Mouse (Mus musculus) forebrain, postnatal 0 days (tissue): ENCODE results near the gene Rad21l. TPM values are rescaled to one million over a fixed set of nuclear protein-coding genes. Genes with fewer than 3 reads are reported as not detected.
"Not testable (repeated sequence)": the region's sequence is repeated elsewhere in the genome, so short reads cannot be mapped to it uniquely, and the experiment has no call there.

Experiments
- ATAC-seq: fragments of 200-750 bp; cut with Nextera tagmentation; 2 replicates; pipeline ENCODE4 v1.8.0; 2017; ENCODE audit warnings: mild to moderate bottlenecking, moderate library complexity
- DNase-seq: peaks from one replicate; pipeline ENCODE4 v3.0.0-alpha.2; 2015
- H3K27ac ChIP-seq: fragments of 300-500 bp; sonication (generic); 2 replicates; pipeline ENCODE4 v1.5.1; 2014; ENCODE audit warnings: low read depth, mild to moderate bottlenecking, antibody characterized with exemption, low read length, moderate library complexity, mixed read lengths
- H3K27me3 ChIP-seq: fragments of 300-500 bp; sonication (generic); 2 replicates; pipeline ENCODE4 v1.6.1; 2014; ENCODE audit warnings: mild to moderate bottlenecking, low read length, mixed read lengths; ENCODE audit not compliant: insufficient read depth
- H3K36me3 ChIP-seq: fragments of 300-500 bp; sonication (generic); 2 replicates; pipeline ENCODE4 v1.6.1; 2014; ENCODE audit warnings: mild to moderate bottlenecking, moderate library complexity; ENCODE audit not compliant: insufficient read depth
- H3K4me1 ChIP-seq: fragments of 300-500 bp; sonication (generic); 2 replicates; pipeline ENCODE4 v1.6.1; 2014; ENCODE audit warnings: antibody characterized with exemption; ENCODE audit not compliant: insufficient read depth
- H3K4me2 ChIP-seq: fragments of 300-500 bp; sonication (generic); 2 replicates; pipeline ENCODE4 v1.6.1; 2014; ENCODE audit warnings: low read depth, mild to moderate bottlenecking, moderate library complexity
- H3K4me3 ChIP-seq: fragments of 300-500 bp; sonication (generic); 2 replicates; pipeline ENCODE4 v1.5.1; 2014; ENCODE audit warnings: low read depth, low read length, mixed read lengths
- H3K9ac ChIP-seq: fragments of 300-500 bp; sonication (generic); 2 replicates; pipeline ENCODE4 v1.6.1; 2014; ENCODE audit warnings: mild to moderate bottlenecking
- H3K9me3 ChIP-seq: fragments of 300-500 bp; sonication (generic); 2 replicates; pipeline ENCODE4 v1.6.1; 2016; ENCODE audit warnings: low read length
- CTCF ChIP-seq: sonication (generic); IDR thresholded peaks from 2 replicates; pipeline ENCODE4 v1.5.1; 2016; ENCODE audit warnings: antibody characterized with exemption, control low read depth, low read depth
- WGBS: fragments of 180-500 bp; shearing (Covaris S2); extraction: QIAGEN DNeasy Blood & Tissue Kit; methylation state at CpG from one replicate; pipeline ENCODE4 v1.1.7; 2014; 5-methylcytosine and 5-hydroxymethylcytosine counted together
- polyA plus RNA-seq: library from polyadenylated mRNA; unstranded; fragments of >200 nt; fragmentation: Nextera tagmentation; extraction: Ambion mirVana; gene quantifications from 2 replicates; pipeline ENCODE4 v1.2.1, GENCODE M21; 2015
- total RNA-seq: library from RNA; depleted of rRNA; stranded (reverse); fragments of >200 nt; gene quantifications from 2 replicates; pipeline ENCODE4 v1.2.3, GENCODE M21; 2014

Gene Rad21l
- total and polyA plus RNA-seq, 2 experiments from 2014 or later, result 0.12 to 0.67 TPM

- DNase-seq (no peak), ATAC-seq (no peak)
- H3K27ac ChIP-seq, result no peak overlapping the region
- H3K4me2 ChIP-seq, result no peak overlapping the region
- H3K4me1 ChIP-seq, result no peaks in the 10 kb centered on the region
- no peak overlapping the region for H3K4me3 ChIP-seq
- H3K27me3 ChIP-seq, result no peaks in the 10 kb centered on the region
- no peaks in the 10 kb centered on the region for H3K9me3 ChIP-seq
- no peaks in the 10 kb centered on the region for H3K36me3 ChIP-seq
- no peak for TF ChIP-seq CTCF
- no peak overlapping the region for H3K9ac ChIP-seq
- WGBS, result 80% methylated on average over 7 of the region's 7 CpGs
Measured at GRCm38 (mm10) chr2:151629310-151629709, 39.0 kb downstream of the Rad21l start.

GRCm38 (mm10) chr2:151628011-151628410 is 40.3 kb downstream of the Rad21l start:
- H3K36me3 ChIP-seq, result no peaks in the 10 kb centered on the region
- no peak for TF ChIP-seq CTCF
- no peak for ATAC-seq
- no peaks in the 10 kb centered on the region for H3K27me3 ChIP-seq
- WGBS, result 72% methylated on average over 3 of the region's 3 CpGs
- DNase-seq, result no peak
- H3K27ac ChIP-seq, result no peak overlapping the region
- no peaks in the 10 kb centered on the region for H3K9me3 ChIP-seq
- no peak overlapping the region for H3K9ac ChIP-seq
- H3K4me3 ChIP-seq, result no peak overlapping the region
- H3K4me1 ChIP-seq, result no peaks in the 10 kb centered on the region
- H3K4me2 ChIP-seq, result no peak overlapping the region

GRCm38 (mm10) chr2:151626296-151626695 is 42.0 kb downstream of the Rad21l start:
- Histone ChIP-seq H3K9ac (no peak overlapping the region), H3K4me2 (no peak overlapping the region), H3K27ac (no peak overlapping the region), H3K27me3 (no peaks in the 10 kb centered on the region), H3K9me3 (no peaks in the 10 kb centered on the region), H3K36me3 (no peaks in the 10 kb centered on the region), H3K4me1 (no peaks in the 10 kb centered on the region), H3K4me3 (no peak overlapping the region)
- DNase-seq (no peak), ATAC-seq (no peak)
- WGBS, result 94% methylated on average over 7 of the region's 7 CpGs
- TF ChIP-seq CTCF, result no peak

GRCm38 (mm10) chr2:151623776-151624175 is 44.6 kb downstream of the Rad21l start:
- H3K27me3 ChIP-seq, result no peaks in the 10 kb centered on the region
- no peaks in the 10 kb centered on the region for H3K36me3 ChIP-seq
- no peak overlapping the region for H3K4me2 ChIP-seq
- H3K9me3 ChIP-seq, result no peaks in the 10 kb centered on the region
- TF ChIP-seq CTCF, result no peak
- H3K9ac ChIP-seq, result no peak overlapping the region
- 76% methylated on average over 3 of the region's 3 CpGs for WGBS
- H3K4me3 ChIP-seq, result no peak overlapping the region
- DNase-seq, result no peak
- no peak overlapping the region for H3K27ac ChIP-seq
- no peak for ATAC-seq
- H3K4me1 ChIP-seq, result no peaks in the 10 kb centered on the region

GRCm38 (mm10) chr2:151616551-151617329 is 51.6 kb downstream of the Rad21l start:
- no peak for DNase-seq
- TF ChIP-seq CTCF, result no peak
- no peak for ATAC-seq
- WGBS, result 75% methylated on average over 6 of the region's 6 CpGs
- no peak overlapping the region for H3K9ac ChIP-seq
- no peaks in the 10 kb centered on the region for H3K27me3 ChIP-seq
- H3K4me3 ChIP-seq, result no peak overlapping the region
- H3K36me3 ChIP-seq, result no peaks in the 10 kb centered on the region
- H3K9me3 ChIP-seq, result no peaks in the 10 kb centered on the region
- no peaks in the 10 kb centered on the region for H3K4me1 ChIP-seq
- 0 out of 2 replicates have a peak overlapping the region, but pooled peaks have one; percentile 45 for H3K27ac ChIP-seq
- no peak overlapping the region for H3K4me2 ChIP-seq

- not testable (repeated sequence) for H3K4me2 ChIP-seq, H3K9ac ChIP-seq, H3K4me3 ChIP-seq, DNase-seq, H3K27me3 ChIP-seq, H3K36me3 ChIP-seq, H3K9me3 ChIP-seq, H3K27ac ChIP-seq, H3K4me1 ChIP-seq
- peak; percentile 70 for ATAC-seq
- WGBS, result 60% methylated on average over 7 of the region's 8 CpGs
Measured at GRCm38 (mm10) chr2:151615779-151616178, 52.6 kb downstream of the Rad21l start.

- no peak overlapping the region for H3K9ac ChIP-seq
- H3K27ac ChIP-seq, result no peak overlapping the region
- H3K4me1 ChIP-seq, result peaks cover 4% of the 10 kb centered on the region; the same call in 1 of the 2 replicates
- H3K9me3 ChIP-seq, result no peaks in the 10 kb centered on the region
- no peak overlapping the region for H3K4me2 ChIP-seq
- H3K27me3 ChIP-seq, result no peaks in the 10 kb centered on the region
- no peak overlapping the region for H3K4me3 ChIP-seq
- DNase-seq (no peak), ATAC-seq (no peak)
- no peaks in the 10 kb centered on the region for H3K36me3 ChIP-seq
- 27% methylated on average over 3 of the region's 3 CpGs for WGBS
- TF ChIP-seq CTCF, result no peak
Measured at GRCm38 (mm10) chr2:151609974-151610373, 58.4 kb downstream of the Rad21l start.
